Comparison of ENCODE assay signal across 15 mouse cellular contexts in the genomic region with DNA sequence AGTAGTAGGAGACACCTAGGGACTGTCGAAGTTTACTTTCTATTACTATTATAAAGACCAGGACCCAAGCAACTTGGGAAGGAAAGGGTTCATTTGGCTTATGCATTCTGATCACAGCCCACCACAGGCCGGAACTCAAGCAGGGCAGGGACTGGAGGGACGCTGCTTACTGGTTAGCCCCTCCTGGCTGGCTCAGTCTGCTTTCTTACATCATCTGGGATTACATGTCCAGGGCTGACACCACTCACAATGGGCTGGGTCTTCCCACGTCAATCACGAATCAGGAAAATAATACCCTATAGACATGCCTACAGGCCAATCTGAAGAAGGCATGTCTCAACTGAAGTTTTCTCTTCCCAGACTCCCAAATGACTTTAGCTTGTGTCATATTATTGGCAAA.
"Had no signal": no experiment of that assay in that cellular context is flagged by ENCODE, and none has a peak within 500 bp of the region (broad histone marks: within the 10 kb centered on the region; RNA-seq: fewer than 3 reads in every experiment).

No protein-coding gene starts in this region.

- ATAC-seq: lung, postnatal 0 days had no signal

- H3K4me1 ChIP-seq: limb, embryonic 12.5 days; neural tube, embryonic 12.5 days had no signal

- H3K9ac ChIP-seq: limb, embryonic 12.5 days; liver, embryonic 14.5 days; neural tube, embryonic 12.5 days had no signal

- DNase-seq: kidney, adult 9 months; kidney, postnatal 36 days; layer of hippocampus, adult 9-11 months; layer of hippocampus, postnatal 36 days; liver; lung, adult 18-20 months; lung, postnatal 4 days; thymus, postnatal 4 days had no signal

- H3K9me3 ChIP-seq: limb, embryonic 12.5 days; neural tube, embryonic 12.5 days had no signal

- H3K4me2 ChIP-seq: limb, embryonic 12.5 days; neural tube, embryonic 12.5 days had no signal

- H3K36me3 ChIP-seq: limb, embryonic 12.5 days; neural tube, embryonic 12.5 days had no signal

- H3K4me3 ChIP-seq: limb, embryonic 12.5 days; myocyte; neural tube, embryonic 12.5 days had no signal

- H3K27me3 ChIP-seq: limb, embryonic 12.5 days; neural tube, embryonic 12.5 days had no signal

- H3K27ac ChIP-seq: kidney, postnatal 0 days; limb, embryonic 12.5 days; liver, embryonic 14.5 days; neural tube, embryonic 12.5 days; stomach, postnatal 0 days had no signal
